Mouse (Mus musculus): ENCODE results near the gene Nrn1l. TPM values are rescaled to one million over a fixed set of nuclear protein-coding genes. Genes with fewer than 3 reads are reported as not detected.
A peak's percentile ranks its signal among the peaks of the same experiment; 100 is the strongest.

Nrn1l gene
- polyA plus RNA-seq, 1 experiment from 2014 or later = 0.27 TPM

- Histone ChIP-seq H3K4me1 (ENCODE audit: insufficient read depth, low read depth, low read length) (peaks cover 20% of the 10 kb centered on the region), H3K4me2 (replicated peaks; ENCODE audit: low read depth, low read length) (no peak within 1 kb of the TSS), H3K27ac (ENCODE audit: low read length) (no peak within 1 kb of the TSS), H3K9me3 (ENCODE audit: low read length) (no peaks in the 10 kb centered on the region), H3K36me3 (ENCODE audit: insufficient read depth, low read length) (0 out of 2 replicates have a peak, but pooled peaks cover 8% of the 10 kb centered on the region), H3K9ac (replicated peaks; ENCODE audit: low read depth) (no peak within 1 kb of the TSS), H3K4me3 (ENCODE audit: low read depth, low read length) (no peak within 1 kb of the TSS), H3K27me3 (replicated peaks; ENCODE audit: insufficient read depth, low read length) (no peaks in the 10 kb centered on the region)
- DNase-seq (ENCODE audit: low spot score) = no peak
- ATAC-seq = no peak
- no peak for TF ChIP-seq CTCF (IDR thresholded peaks at IDR 0.05)
- TF ChIP-seq EP300 (IDR thresholded peaks at IDR 0.05) = no peak
- WGBS = 87% methylated on average over 3 of the region's 3 CpGs
Observed at GRCm38 (mm10) chr8:105853178-105853577, 40.2 kb upstream of the Nrn1l start, which contains the start of gene Cenpt. Gene Cenpt (minus strand): TSS chr8:105853278.

- Histone ChIP-seq H3K27me3 (replicated peaks; ENCODE audit: insufficient read depth, low read length) (no peaks in the 10 kb centered on the region), H3K4me2 (replicated peaks; ENCODE audit: low read depth, low read length) (peak overlapping the region; percentile 96), H3K36me3 (ENCODE audit: insufficient read depth, low read length) (no peaks in the 10 kb centered on the region), H3K27ac (ENCODE audit: low read length) (no peak overlapping the region), H3K9me3 (ENCODE audit: low read length) (no peaks in the 10 kb centered on the region), H3K4me3 (ENCODE audit: low read depth, low read length) (peak overlapping the region; percentile 83), H3K9ac (replicated peaks; ENCODE audit: low read depth) (no peak overlapping the region), H3K4me1 (ENCODE audit: insufficient read depth, low read depth, low read length) (peaks cover 21% of the 10 kb centered on the region)
- no peak for DNase-seq (ENCODE audit: low spot score)
- 27% methylated on average over 8 of the region's 8 CpGs for WGBS
- TF ChIP-seq CTCF (IDR thresholded peaks at IDR 0.05) (no peak), EP300 (IDR thresholded peaks at IDR 0.05) (no peak)
- no peak for ATAC-seq
Observed at GRCm38 (mm10) chr8:105854303-105854702, 39.1 kb upstream of the Nrn1l start.

GRCm38 (mm10) chr8:105854715-105855216 lies 38.6 kb upstream of the Nrn1l start, which contains the start of gene Thap11:
Gene Thap11 (plus strand): TSS chr8:105855132.
- DNase-seq (ENCODE audit: low spot score) (peak; percentile 97), ATAC-seq (peak; percentile 94)
- Histone ChIP-seq H3K9ac (replicated peaks; ENCODE audit: low read depth) (peak within 1 kb of the TSS; percentile 70), H3K36me3 (ENCODE audit: insufficient read depth, low read length) (no peaks in the 10 kb centered on the region), H3K9me3 (ENCODE audit: low read length) (no peaks in the 10 kb centered on the region), H3K4me3 (ENCODE audit: low read depth, low read length) (peak within 1 kb of the TSS; percentile 83), H3K4me1 (ENCODE audit: insufficient read depth, low read depth, low read length) (peaks cover 25% of the 10 kb centered on the region), H3K27me3 (replicated peaks; ENCODE audit: insufficient read depth, low read length) (no peaks in the 10 kb centered on the region), H3K27ac (ENCODE audit: low read length) (peak within 1 kb of the TSS; percentile 85), H3K4me2 (replicated peaks; ENCODE audit: low read depth, low read length) (peak within 1 kb of the TSS; percentile 96)
- under 1% methylated on average over 43 of the region's 43 CpGs for WGBS
- TF ChIP-seq EP300 (IDR thresholded peaks at IDR 0.05) = peak; percentile 34; the same call in 1 of the 2 replicates
- peak; percentile 82 for TF ChIP-seq CTCF (IDR thresholded peaks at IDR 0.05)

- Histone ChIP-seq H3K27me3 (replicated peaks; ENCODE audit: insufficient read depth, low read length) (no peaks in the 10 kb centered on the region), H3K9me3 (ENCODE audit: low read length) (no peaks in the 10 kb centered on the region), H3K4me3 (ENCODE audit: low read depth, low read length) (peak overlapping the region; percentile 83), H3K9ac (replicated peaks; ENCODE audit: low read depth) (peak overlapping the region; percentile 70), H3K4me1 (ENCODE audit: insufficient read depth, low read depth, low read length) (peaks cover 25% of the 10 kb centered on the region), H3K36me3 (ENCODE audit: insufficient read depth, low read length) (no peaks in the 10 kb centered on the region), H3K4me2 (replicated peaks; ENCODE audit: low read depth, low read length) (peak overlapping the region; percentile 96), H3K27ac (ENCODE audit: low read length) (peak overlapping the region; percentile 85)
- DNase-seq (ENCODE audit: low spot score) (peak; percentile 51), ATAC-seq (peak; percentile 48)
- WGBS = 2% methylated on average over 70 of the region's 71 CpGs
- TF ChIP-seq EP300 (IDR thresholded peaks at IDR 0.05) (no peak), CTCF (IDR thresholded peaks at IDR 0.05) (0 out of 2 replicates have a peak, but pooled peaks have one; percentile 22)
Observed at GRCm38 (mm10) chr8:105855248-105856167, 37.9 kb upstream of the Nrn1l start.

GRCm38 (mm10) chr8:105856168-105856835 lies 37.1 kb upstream of the Nrn1l start:
- H3K4me3 ChIP-seq (ENCODE audit: low read depth, low read length) = peak overlapping the region; percentile 83
- ATAC-seq (no peak), DNase-seq (ENCODE audit: low spot score) (no peak)
- peak overlapping the region; percentile 85 for H3K27ac ChIP-seq (ENCODE audit: low read length)
- no peak for TF ChIP-seq EP300 (IDR thresholded peaks at IDR 0.05)
- no peak for TF ChIP-seq CTCF (IDR thresholded peaks at IDR 0.05)
- H3K9ac ChIP-seq (replicated peaks; ENCODE audit: low read depth) = peak overlapping the region; percentile 70
- no peaks in the 10 kb centered on the region for H3K9me3 ChIP-seq (ENCODE audit: low read length)
- H3K36me3 ChIP-seq (ENCODE audit: insufficient read depth, low read length) = no peaks in the 10 kb centered on the region
- H3K4me2 ChIP-seq (replicated peaks; ENCODE audit: low read depth, low read length) = peak overlapping the region; percentile 96
- WGBS = 6% methylated on average over 15 of the region's 15 CpGs
- no peaks in the 10 kb centered on the region for H3K27me3 ChIP-seq (replicated peaks; ENCODE audit: insufficient read depth, low read length)
- H3K4me1 ChIP-seq (ENCODE audit: insufficient read depth, low read depth, low read length) = peaks cover 25% of the 10 kb centered on the region

GRCm38 (mm10) chr8:105858495-105858894 lies 34.9 kb upstream of the Nrn1l start:
- H3K4me3 ChIP-seq (ENCODE audit: low read depth, low read length) = no peak overlapping the region
- 86% methylated on average over 5 of the region's 5 CpGs for WGBS
- no peak overlapping the region for H3K9ac ChIP-seq (replicated peaks; ENCODE audit: low read depth)
- peaks cover 30% of the 10 kb centered on the region for H3K4me1 ChIP-seq (ENCODE audit: insufficient read depth, low read depth, low read length)
- H3K36me3 ChIP-seq (ENCODE audit: insufficient read depth, low read length) = no peaks in the 10 kb centered on the region
- H3K4me2 ChIP-seq (replicated peaks; ENCODE audit: low read depth, low read length) = no peak overlapping the region
- no peaks in the 10 kb centered on the region for H3K27me3 ChIP-seq (replicated peaks; ENCODE audit: insufficient read depth, low read length)
- DNase-seq (ENCODE audit: low spot score) = peak; percentile 47
- no peaks in the 10 kb centered on the region for H3K9me3 ChIP-seq (ENCODE audit: low read length)
- ATAC-seq = no peak
- TF ChIP-seq EP300 (IDR thresholded peaks at IDR 0.05) = no peak
- H3K27ac ChIP-seq (ENCODE audit: low read length) = no peak overlapping the region
